Mouse (Mus musculus) spleen, postnatal 4 days (tissue): Measurements from ENCODE around the gene Mitf.

ENCODE experiments used
- DNase-seq, 2 experiments: peaks; one replicate each; pipeline ENCODE4 v3.0.0; 2022; ENCODE audit warnings: low spot score in 2 of 2

Gene Mitf

DNA sequence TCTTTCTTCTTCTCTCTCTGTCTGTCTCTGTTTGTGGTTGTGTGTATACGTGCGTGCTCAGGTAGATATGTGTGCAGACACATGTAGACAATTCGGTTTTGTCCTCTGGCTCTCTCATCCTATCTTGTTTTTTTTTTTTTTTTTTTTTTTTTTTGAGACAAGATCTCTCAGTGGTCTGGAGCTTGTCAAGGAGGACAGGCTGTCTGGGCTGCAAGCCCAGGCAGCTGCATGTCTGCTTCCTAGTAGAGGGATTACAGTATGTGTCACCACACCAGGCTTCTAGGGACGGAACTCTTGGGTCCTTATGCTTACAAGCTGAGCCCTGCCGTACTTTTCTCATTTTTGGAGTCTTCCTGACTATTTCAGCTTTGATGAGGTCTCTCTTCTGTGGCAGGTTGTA lies 73.5 kb downstream of the Mitf start:
- DNase-seq, result no peak

DNA sequence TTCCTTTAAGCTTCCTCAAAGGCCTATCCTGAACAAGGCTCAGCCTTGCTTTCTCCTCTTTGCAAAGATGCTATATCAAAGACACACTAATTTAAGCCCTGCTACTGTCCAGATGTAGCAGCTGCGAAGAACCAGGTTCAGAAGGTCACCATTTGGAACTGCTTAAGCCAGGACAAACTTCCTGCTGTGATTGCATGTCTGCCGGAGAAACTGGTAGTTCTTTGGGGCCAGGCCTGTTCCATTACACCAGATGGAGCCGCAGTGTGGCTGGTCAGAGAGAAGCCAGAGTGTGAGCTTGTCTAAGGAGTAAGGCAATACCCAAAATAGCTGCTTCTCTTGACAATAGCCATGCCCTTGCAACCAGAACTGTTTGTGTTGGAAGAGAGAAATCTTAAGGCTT lies 75.1 kb downstream of the Mitf start:
- no peak for DNase-seq

DNA sequence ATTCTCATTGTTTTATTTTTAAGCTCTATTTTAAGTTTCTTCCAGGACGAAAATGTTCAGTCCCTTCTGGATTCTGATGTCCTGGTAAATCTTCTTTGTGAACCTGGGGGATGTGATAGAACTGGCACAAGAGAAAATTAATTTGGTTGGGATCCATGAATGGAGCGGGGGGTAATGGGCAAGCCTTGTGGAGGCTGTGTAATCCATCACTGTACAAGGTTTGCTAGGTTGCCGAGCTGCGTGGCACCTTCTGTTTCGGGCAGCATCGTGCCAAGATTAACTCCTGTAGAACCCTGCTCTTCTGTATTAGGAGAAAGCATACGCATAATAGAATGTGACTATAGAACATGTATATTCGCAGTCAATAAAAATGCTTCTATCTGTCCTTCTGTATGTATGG lies 76.1 kb downstream of the Mitf start:
- no peak for DNase-seq

DNA sequence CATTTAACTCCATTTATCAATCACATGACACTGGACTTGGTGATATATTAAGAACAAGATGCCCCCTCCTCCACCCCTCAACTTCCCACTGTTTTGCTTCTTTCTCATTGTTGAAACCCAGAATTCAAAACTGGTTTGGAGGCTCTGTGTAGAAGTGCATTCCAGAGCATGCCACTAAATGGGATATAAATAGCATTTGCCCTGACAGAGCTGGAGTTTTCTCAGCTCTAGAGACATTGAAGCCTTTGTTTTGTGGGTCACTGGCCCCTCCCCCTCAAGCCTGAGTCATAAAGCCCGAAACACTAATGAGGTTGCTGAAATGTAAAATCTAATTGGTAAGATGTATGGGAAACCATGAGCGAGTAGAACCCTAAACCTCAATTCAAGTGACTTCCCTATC lies 76.6 kb downstream of the Mitf start:
- DNase-seq, result no peak

DNA sequence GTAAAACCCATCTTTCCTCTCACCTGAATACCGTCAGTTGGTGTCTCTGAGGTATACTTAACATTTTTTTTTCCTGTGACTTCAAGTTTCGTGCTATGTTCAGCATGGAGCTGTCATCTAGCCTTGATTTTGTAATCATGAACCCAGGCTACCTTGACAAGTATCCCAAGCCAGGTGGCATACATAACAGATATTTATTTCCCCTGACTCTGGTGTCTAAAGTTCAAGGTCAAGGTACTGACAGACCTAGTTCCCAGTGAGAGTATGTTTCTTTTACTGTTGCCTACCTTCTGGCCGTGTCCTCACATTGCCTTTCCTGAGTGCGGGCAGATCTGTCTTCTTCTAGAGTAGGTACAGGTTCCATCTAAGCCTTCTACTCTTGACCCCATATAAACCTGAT lies 78.1 kb downstream of the Mitf start:
- no peak for DNase-seq

DNA sequence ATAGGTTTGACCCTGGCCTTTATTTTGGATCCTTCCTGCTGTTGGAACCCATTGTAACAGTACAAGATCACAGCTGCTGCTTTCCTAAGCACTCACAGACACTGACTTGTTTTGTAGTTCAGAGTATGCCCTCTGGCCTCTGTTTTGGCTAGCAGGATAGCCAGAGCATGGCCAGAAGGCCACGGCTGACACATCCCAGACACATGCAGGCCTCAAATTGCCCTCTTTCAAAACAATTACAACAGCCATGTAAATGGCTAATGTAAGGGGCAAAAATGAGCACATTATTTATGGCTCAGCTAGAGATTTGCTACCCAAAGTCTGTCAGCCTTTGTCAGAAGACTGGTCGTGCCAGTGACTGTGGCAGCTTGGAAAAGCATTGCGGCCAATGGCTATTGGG lies 78.8 kb downstream of the Mitf start:
- DNase-seq, result no peak

DNA sequence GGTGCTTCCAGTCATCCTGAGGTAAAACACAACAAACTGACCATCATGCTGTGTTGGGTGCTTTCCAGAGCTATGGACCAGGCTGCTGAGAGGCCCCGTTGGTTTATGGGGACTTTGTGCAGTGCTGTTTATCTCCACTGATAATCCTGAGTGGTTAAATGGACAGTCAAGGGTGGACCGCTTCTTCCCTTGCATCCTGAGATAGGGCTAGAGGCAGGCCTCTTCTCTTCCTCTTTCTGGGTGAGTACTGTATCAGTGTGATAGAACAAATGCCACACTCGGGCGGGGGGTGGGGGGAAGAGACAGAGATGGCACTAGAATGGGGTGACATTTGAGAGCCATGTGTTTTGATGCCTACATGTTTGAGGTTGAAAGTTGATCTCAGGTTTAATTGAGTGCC lies 81.0 kb downstream of the Mitf start:
- no peak for DNase-seq

DNA sequence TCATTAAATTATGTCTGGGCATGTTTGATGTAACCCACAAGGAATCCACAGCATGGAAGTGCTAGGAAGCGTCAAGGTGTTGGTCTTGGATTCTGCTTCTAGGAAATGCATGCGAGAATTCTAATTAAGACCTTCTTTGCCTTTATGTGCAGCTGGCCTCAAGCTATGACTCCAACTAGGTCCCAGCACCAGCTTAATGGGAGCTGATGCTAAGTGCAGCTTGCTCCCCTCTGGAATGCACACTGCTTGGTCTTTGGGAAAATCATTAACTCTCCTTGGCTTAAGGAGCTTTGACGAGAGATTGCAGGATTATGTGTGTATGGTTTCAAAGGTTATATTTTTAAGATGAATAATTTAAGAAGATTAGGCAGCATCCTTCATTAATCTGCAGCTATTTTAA lies 81.7 kb downstream of the Mitf start:
- no peak for DNase-seq

DNA sequence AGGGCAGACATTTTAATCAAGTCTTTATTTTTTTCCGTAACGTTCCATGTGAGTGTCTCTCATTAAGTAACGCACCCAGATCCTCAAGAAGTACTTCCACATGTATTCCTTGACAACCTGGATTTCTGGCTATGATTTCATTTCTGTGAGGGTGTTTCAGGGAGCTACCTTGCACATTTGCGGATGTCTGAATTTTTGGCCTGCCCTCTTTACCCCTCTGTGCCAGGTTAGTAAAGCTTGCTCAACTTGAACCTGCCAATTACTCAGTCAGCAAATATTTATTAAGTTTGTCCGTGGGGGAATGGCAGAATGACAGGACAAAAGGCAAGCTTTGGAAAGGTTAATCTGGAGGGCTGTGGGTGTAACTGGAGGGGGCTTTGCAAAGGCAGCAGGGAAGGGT lies 86.7 kb downstream of the Mitf start:
- DNase-seq, result no peak

DNA sequence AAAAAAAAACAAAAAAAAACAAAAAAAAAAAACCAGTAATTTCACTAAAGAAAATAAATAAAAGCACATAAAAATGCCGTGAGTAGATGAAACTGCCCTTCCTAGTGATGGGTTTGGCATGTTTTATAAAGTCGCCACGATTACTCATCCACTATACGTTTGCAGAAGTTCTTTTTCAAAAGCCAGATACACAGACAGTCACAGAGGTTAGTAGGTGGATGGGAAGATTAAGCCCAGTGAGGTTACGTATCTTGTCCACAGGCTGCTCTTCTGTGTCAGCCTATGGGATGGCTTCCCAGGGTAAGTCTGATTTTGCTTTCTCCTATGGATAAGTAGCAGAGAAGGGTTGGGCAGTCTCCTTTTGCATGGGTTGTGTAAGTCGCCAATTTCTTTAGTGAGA lies 90.3 kb downstream of the Mitf start:
- no peak for DNase-seq

DNA sequence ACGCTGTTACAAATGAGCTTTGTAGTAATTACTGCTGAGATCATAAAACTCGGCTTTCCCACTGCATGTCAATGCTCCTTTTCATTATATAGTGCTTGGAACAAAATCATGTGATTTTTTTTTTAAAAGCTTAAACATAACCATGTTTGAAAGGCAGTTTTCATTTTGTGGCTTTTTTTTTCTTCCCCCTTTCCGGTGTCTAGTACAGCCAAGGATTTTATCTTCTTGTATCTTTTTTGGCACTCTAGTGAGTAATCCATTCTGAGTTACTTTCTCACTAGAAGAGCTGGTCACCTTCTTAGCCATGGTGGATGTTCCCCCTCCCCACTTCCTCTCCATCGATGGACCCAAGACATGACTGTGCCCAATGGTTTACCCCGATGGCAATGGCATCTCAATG lies 91.2 kb downstream of the Mitf start:
- DNase-seq, result no peak

DNA sequence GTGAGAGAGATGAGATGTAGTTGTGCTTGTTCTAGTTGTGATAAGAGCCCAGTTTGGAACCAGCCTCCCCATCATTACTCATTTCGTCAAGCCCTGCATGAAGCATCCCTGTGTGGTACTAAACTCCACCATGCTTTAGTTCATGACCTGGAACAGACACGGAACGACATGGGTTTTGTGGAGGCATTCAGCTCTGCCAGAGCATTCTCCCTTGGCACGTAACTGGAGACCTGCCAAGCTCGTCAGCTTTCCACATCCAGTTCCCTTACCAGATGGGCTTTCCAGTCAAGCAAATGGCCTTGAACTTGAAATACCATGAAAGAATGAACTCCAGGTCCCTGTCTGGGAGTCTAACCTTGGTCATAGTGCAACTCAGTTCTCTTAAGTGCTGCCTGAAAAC lies 94.7 kb downstream of the Mitf start:
- DNase-seq, result no peak

DNA sequence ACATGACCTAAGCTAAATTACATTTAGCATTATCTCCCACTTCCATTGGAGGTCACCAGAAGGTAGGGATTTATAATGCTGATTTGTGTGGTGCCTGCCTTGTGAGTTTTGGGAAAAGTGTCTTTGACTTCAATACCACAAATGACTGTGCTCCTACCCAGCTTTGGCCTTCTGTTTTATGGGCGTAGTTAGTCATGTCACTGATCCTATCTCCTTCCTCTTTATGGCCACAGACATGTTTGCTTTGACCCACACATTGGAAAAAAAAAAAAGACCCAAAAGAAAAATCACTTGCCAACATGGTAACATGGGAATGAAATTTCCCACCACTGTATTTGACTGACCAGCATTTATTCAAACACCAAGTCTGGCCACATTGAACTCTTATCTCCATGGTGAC lies 95.4 kb downstream of the Mitf start:
- no peak for DNase-seq

DNA sequence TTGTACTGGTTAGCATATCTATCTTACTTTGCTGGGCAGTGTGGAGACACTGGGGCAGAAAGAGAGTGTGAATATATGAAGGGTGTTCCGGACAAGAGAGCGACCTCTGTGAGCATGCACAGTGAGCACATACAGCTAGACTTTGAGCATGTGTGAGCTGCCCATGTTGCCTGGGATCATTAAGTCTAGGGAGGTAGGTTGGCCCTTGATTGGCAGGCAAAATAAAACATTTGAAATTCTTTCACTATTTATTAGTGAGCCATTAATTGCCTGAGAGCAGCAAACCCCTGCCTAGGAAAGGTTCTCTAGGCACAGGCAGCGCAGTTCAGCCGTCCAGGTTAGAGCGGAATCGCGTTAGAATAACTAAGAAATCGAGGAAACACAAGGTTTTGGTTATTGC lies 107.9 kb downstream of the Mitf start:
- no peak for DNase-seq

DNA sequence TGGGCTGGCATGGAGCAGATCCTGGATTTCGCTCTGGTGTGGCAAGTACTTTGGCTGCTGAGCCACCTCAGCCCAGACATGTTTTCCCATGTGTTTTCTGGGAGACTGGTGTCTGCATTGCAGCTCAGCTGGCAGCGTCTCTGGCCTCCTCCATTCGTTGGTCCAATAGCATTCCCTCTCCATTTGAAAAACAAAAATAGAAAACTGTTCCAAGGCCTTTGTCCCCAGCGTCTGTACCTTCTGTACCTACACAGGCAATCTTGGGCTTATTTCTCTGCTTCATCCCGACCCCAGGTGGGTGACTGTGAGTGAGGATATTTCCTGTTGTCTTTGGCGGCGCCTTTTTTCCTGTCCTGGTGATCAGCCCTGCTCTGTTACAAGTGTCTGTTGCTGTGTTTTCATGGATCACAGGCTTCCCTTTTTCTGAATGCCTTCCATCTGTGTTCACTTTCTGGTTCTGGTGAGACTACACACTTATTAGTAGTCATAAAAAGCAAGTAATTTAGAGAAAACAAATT lies 109.6 kb downstream of the Mitf start:
- DNase-seq, result no peak

DNA sequence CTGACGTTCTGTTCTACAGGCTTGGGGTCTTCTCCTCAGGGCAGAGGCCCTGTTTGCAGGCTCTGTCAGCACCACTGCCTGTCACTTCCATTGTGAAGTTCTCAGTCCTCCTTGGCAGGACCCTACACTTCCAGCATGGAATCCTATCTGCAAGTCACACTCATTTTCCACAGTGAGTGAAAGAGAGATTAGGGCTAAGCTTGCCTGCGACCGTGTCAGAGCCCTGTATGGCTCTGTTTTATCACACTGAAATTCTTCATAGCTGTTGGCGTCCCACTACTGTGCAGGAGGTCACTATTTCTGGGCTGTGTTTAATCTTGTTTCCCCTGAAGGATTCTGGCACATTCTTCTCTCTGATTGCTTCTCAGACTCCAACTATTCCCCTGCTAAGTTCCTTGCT lies 111.2 kb downstream of the Mitf start:
- DNase-seq, result no peak

DNA sequence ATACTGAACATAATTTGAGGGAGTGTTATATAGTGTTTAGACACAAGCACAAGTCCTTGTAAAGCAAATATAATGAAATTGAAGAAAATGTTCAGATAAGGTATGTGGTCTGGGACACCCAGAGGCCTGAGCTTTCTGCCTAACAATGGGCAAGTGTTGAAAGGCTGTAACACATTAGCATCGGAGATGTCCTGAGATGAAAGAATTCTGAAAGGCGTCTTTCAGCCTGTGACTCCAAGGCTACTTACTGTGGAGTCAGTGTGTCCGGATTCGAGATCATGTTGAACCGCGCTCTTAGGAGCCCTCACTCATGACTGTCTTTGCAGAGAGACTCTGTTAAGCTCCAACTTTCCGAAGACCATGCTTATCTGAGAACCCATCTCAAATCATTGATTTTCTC lies 111.6 kb downstream of the Mitf start:
- no peak for DNase-seq

DNA sequence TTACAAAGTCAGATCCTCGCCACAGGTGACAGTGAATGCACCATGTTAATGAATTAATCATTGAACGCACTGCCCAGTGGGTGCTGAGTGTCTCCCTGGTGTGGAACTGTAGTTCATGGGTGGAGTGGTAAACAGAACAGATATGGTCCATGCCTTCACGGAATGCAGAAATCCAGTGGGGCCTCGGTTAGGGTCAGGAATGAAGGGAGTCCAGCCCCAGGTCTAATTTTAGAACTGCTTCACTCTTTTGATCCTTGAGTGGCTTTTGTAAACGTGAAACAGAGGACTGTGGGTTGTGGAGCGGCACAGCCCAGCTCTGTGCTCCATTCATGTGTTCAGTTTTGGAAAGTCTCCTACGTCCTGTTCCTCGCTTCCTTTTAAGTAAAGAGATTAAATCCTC lies 112.4 kb downstream of the Mitf start:
- no peak for DNase-seq

DNA sequence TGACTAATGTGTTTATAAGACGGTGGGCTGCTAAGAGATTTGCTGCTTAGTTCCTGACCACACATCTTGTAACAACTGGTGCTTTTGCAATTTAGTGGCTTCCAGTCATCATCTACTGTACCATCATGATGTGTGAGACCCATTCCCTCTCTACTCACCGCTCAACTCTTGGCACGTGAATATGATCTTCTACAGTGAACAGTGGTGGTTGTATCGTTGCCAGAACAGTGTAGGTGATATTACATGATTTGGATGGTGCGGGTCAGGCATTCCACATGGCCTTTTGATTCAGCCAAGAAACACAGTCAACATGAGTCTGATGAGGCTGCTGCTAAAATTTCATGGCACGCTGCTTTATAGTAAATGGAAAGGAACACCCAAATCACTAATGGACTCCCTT lies 114.7 kb downstream of the Mitf start:
- DNase-seq, result no peak

DNA sequence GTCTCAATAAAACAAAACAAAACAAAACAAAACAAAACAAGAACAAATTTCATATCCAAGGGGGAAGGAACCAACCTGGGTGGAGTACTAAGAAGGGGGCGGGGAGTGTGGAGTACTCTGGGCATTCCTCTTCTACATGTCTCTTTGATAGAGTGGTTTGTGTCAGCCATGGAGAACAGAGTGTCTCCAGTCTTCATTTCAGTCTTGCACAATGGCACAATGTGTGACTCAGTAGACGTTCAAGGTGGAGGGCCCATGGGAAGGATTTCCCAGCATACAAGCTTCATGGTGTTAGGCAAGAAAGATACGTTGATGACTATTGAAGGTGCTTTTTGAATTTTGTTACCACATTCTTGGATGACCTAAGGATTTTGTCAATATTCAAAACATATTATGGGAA lies 117.4 kb downstream of the Mitf start:
- no peak for DNase-seq

DNA sequence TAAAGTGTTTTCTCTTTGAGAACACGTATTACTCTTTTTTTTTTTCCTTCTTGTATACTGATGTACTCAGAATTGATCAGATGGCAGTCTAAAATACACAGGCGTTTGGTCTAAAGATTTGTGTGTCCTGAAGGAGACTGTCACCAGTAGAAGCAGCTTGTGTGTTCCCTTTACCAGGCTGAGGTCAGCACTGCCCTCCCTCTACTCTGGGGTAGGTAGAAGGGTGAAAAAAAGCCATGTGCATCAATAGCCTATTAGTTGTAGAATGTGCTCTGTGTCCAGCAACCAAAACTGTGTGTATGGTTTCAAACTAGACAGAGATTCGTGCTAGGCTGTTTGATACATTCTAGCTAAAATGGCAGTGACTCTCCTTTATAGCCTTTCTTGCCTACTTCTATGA lies 122.2 kb downstream of the Mitf start:
- no peak for DNase-seq

DNA sequence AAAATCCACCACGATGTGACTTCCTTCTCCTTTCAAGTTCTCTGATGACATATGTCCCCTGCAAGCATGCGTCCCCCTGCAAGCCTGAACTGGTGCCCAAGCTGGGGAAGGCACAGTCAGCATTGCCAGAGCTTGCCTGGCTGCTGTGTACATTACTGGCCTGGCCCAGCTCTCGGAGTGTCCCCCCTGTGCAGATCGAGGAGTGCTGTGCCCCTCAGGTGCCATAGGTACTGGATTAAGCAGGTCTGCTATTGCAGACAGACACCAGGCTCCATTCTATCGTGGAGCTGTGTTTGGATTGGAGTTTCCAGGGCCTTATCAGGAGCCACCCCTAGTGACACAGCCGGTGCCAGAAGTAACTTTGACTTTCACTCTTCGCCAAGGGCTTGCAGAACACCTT lies 122.6 kb downstream of the Mitf start:
- no peak for DNase-seq

DNA sequence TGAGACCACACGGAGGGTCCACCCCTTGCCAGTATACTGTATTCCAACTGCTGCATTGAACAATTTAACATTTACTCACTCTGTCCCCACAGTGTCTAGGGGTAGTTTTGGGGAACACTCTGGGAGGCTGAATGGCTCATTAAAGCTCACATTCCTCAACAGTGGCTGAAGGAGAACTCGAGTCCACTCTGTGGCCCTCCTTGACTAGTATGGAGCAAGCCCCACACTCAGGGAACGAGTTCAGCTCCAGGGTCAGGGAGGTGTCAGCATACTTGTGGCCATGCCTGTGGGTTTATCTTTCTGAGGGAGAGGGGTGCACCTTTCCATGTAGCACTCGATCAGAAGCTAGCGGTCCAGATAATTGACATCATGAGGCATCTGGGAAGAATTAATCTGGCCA lies 130.3 kb downstream of the Mitf start:
- DNase-seq, result no peak

DNA sequence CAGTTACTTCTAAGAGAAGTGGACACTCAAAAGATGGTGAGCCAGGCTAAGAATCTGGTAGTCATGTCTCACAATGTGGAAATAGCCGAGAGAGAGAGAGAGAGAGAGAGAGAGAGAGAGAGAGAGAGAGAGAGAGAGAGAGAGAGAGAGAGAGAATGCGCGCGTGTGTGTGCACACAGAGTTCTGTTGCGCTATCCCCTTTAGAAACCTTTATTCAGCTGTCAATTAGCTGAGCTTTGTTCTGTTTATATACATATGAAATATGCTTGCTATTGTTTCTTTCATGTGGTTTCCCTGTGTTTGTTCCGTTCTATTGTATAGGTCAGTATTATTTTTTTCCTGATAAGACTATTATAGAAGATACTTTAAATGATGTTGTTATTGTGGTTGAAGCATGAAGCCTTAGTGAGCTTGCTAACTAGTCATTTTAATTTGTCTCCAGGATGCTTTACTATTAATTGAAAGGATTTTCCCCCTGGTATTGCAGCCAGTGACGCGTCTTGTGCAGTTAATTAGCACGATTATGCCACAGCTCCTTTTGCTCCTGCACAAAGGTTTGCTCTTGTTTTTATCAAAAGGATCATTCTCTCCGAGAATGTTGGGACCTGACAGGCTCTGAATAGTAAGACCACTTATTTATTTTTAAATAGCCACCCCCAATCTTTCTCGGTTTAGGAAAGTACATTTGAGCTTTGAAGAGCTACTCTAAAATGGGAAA lies 131.2 kb downstream of the Mitf start:
- DNase-seq, result no peak
